Mouse (Mus musculus) heart, postnatal 0 days (tissue): ENCODE data around the gene Tnfsfm13. TPM values are rescaled to one million over a fixed set of nuclear protein-coding genes. Genes with fewer than 3 reads are reported as not detected.

Experiments
- ATAC-seq: fragments of 200-750 bp; cut with Nextera tagmentation; 2 replicates; pipeline ENCODE4 v1.8.0; 2017; ENCODE audit warnings: low read depth, moderate number of reproducible peaks, moderate library complexity; ENCODE audit not compliant: insufficient read depth
- DNase-seq: peaks from one replicate; pipeline ENCODE4 v3.0.0-alpha.2; 2016; ENCODE audit warnings: low spot score
- H3K27ac ChIP-seq: fragments of 300-500 bp; sonication (generic); 2 replicates; pipeline ENCODE4 v1.5.1; 2014; ENCODE audit warnings: low read depth, mild to moderate bottlenecking
- H3K27me3 ChIP-seq: fragments of 300-500 bp; sonication (generic); 2 replicates; pipeline ENCODE4 v1.6.1; 2014; ENCODE audit warnings: low read length, mixed read lengths; ENCODE audit not compliant: control insufficient read depth, insufficient read depth
- H3K36me3 ChIP-seq: fragments of 300-500 bp; sonication (generic); replicated peaks from 2 replicates; pipeline ENCODE4 v1.6.1; 2014; ENCODE audit warnings: low read length, mixed read lengths; ENCODE audit not compliant: control insufficient read depth, insufficient read depth
- H3K4me1 ChIP-seq: fragments of 300-500 bp; sonication (generic); 2 replicates; pipeline ENCODE4 v1.6.1; 2014; ENCODE audit warnings: antibody characterized with exemption; ENCODE audit not compliant: control insufficient read depth, insufficient read depth
- H3K4me2 ChIP-seq: fragments of 300-500 bp; sonication (generic); 2 replicates; pipeline ENCODE4 v1.6.1; 2014; ENCODE audit warnings: low read depth, mild to moderate bottlenecking, low read length, moderate library complexity
- H3K4me3 ChIP-seq: fragments of 300-500 bp; sonication (generic); 2 replicates; pipeline ENCODE4 v1.5.1; 2014; ENCODE audit warnings: low read depth, low read length
- H3K9ac ChIP-seq: fragments of 300-500 bp; sonication (generic); replicated peaks from 2 replicates; pipeline ENCODE4 v1.6.1; 2014; ENCODE audit warnings: low read depth, low read length, mixed read lengths
- H3K9me3 ChIP-seq: fragments of 300-500 bp; sonication (generic); replicated peaks from 2 replicates; pipeline ENCODE4 v1.6.1; 2016; ENCODE audit warnings: low read length; ENCODE audit not compliant: control insufficient read depth
- CTCF ChIP-seq: IDR thresholded peaks from 2 replicates; pipeline ENCODE4 v1.5.1; 2016; ENCODE audit warnings: antibody characterized with exemption, control low read depth, low read depth
- EP300 ChIP-seq: IDR thresholded peaks from 2 replicates; pipeline ENCODE4 v1.6.1; 2016; ENCODE audit warnings: antibody characterized with exemption, low read depth
- WGBS: fragments of 180-500 bp; shearing (Covaris S2); extraction: QIAGEN DNeasy Blood & Tissue Kit; methylation state at CpG from one replicate; pipeline ENCODE4 v1.1.7; 2014; 5-methylcytosine and 5-hydroxymethylcytosine counted together
- polyA plus RNA-seq: library from polyadenylated mRNA; unstranded; fragments of >200 nt; fragmentation: Nextera tagmentation; extraction: Ambion mirVana; gene quantifications from 2 replicates; pipeline ENCODE4 v1.2.1, GENCODE M21; 2015
- total RNA-seq: library from RNA; depleted of rRNA; stranded (reverse); fragments of >200 nt; gene quantifications from 2 replicates; pipeline ENCODE4 v1.2.3, GENCODE M21; 2014; ENCODE audit warnings: low replicate concordance

The Tnfsfm13 gene
- total and polyA plus RNA-seq, 2 experiments from 2014 or later, result 0.65 to 2.8 TPM

DNA sequence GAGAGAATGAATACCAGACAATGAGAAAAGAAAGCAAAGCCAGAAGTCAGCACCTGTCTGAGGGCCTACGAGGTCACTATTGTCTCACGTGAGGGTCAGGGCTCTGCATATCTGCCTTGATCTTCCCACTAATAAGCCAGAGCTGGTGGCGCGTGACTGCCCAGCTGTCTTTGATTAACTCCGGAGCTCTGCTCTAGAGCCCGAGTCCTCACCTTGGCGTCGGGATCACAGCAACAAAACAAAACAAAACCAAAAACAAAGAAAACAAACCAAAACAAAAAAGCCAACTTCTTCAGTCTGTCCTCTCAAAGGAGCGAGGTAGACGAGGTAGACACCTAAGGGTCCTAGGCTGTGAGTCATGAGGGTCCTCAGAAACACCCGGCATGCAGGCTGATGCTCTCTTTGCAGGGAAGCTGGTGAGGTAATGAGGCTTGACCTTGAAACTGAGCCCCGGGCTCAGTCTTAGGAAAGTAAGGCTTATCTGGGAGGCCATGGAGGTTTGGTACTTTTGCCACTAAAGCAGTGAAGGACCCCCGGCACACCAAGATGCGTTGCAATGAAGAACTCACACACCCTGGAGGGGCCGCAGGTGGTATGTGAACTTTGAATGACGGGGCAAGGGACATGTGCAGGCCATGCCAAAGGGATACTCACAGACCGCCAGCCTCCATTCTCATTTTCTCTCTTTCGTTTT is 18.9 kb upstream of the Tnfsfm13 start:
- TF ChIP-seq CTCF (no peak), EP300 (no peak)
- ATAC-seq (no peak), DNase-seq (no peak)
- Histone ChIP-seq H3K27me3 (no peaks in the 10 kb centered on the region), H3K4me2 (no peak overlapping the region), H3K9me3 (no peaks in the 10 kb centered on the region), H3K36me3 (no peaks in the 10 kb centered on the region), H3K9ac (no peak overlapping the region), H3K4me1 (no peaks in the 10 kb centered on the region), H3K4me3 (no peak overlapping the region), H3K27ac (no peak overlapping the region)
- 63% methylated on average over 18 of the region's 18 CpGs for WGBS

DNA sequence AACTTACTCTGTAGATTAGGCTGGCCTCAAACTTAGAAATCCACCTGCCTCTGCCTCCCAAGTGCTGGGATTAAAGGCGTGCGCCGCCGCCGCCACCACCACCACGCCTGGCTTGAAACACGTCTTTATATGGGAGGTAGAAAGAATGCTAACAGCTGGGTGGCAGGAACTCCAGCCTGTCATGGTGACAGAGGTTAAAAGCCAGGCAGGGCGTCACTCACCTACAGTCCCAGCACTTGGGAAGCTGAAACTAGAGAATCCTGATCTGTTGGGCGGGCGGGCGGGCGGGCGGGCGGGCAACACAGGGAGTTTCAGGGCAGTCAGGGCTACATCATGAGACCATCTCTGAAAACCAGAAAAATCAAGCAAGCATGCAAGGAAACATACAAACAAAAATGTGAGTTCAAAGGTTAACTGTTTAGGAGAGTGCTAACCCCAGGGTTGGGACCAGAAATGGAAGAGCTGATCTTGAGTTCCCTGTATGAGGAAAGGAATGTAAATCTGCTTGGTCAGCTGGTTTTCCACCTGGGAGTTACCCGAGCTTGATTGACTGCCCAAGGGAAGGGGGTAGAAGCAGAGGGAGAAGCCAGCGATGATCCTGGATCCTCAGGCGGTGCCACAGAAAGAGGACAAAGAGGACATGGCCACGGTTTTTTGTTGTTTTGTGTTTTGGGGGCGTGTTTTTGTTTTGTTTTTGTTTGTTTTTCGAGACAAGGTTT is 17.2 kb upstream of the Tnfsfm13 start:
- no peaks in the 10 kb centered on the region for H3K36me3 ChIP-seq
- H3K4me1 ChIP-seq, result no peaks in the 10 kb centered on the region
- no peak overlapping the region for H3K9ac ChIP-seq
- H3K4me2 ChIP-seq, result no peak overlapping the region
- H3K9me3 ChIP-seq, result no peaks in the 10 kb centered on the region
- 81% methylated on average over 20 of the region's 20 CpGs for WGBS
- no peaks in the 10 kb centered on the region for H3K27me3 ChIP-seq
- H3K27ac ChIP-seq, result no peak overlapping the region
- ATAC-seq, result no peak
- DNase-seq, result no peak
- no peak overlapping the region for H3K4me3 ChIP-seq
- TF ChIP-seq EP300, result no peak
- no peak for TF ChIP-seq CTCF

DNA sequence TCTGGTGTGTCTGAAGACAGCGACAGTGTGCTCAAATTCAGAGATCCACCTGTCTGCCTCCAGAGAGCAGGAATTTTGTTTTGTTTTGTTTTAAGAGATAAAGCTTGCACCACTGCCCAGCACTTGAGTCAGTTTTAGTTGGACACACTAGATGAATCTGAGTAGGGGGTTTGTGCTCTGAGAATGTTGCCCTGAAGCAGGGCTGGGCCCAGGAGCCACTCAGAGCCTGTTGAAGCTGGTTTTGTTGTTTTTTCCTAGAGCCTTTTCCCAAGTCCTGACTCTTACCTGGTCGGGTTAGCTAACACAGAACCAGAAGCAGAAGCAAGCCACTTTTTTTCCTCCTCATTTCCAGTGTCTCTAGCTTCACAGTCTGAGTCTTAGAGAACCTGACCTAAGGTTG is 15.2 kb upstream of the Tnfsfm13 start:
- H3K4me1 ChIP-seq, result peaks cover 11% of the 10 kb centered on the region; the same call in 1 of the 2 replicates
- no peaks in the 10 kb centered on the region for H3K9me3 ChIP-seq
- DNase-seq (no peak), ATAC-seq (no peak)
- 80% methylated on average over 2 of the region's 2 CpGs for WGBS
- H3K4me3 ChIP-seq, result no peak overlapping the region
- H3K27me3 ChIP-seq, result no peaks in the 10 kb centered on the region
- H3K4me2 ChIP-seq, result no peak overlapping the region
- no peak for TF ChIP-seq CTCF
- no peak for TF ChIP-seq EP300
- no peak overlapping the region for H3K27ac ChIP-seq
- no peaks in the 10 kb centered on the region for H3K36me3 ChIP-seq
- no peak overlapping the region for H3K9ac ChIP-seq

DNA sequence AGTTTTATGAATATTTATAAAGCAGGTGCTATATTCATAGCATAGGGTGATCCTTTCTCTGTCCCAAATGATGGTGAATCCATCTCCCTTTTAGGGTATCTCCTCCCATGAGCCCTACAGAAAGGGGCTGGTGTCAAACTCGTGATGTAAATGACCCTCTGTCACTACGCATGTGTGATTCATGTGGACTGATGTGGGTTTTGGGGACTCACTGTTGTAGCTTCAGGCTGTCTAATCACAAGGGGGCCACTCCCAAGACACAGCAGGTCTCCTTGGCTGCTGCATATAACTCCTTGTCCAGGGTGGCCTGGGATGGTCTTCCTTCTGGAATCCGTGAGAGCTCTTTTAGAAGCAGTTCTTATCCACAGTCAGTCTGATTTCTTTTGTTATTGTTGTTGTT is 14.6 kb upstream of the Tnfsfm13 start:
- DNase-seq (no peak), ATAC-seq (no peak)
- TF ChIP-seq CTCF (no peak), EP300 (no peak)
- no peak overlapping the region for H3K27ac ChIP-seq
- H3K27me3 ChIP-seq, result no peaks in the 10 kb centered on the region
- no peak overlapping the region for H3K4me2 ChIP-seq
- H3K9ac ChIP-seq, result no peak overlapping the region
- 73% methylated on average over 3 of the region's 3 CpGs for WGBS
- no peak overlapping the region for H3K4me3 ChIP-seq
- H3K4me1 ChIP-seq, result peaks cover 11% of the 10 kb centered on the region; the same call in 1 of the 2 replicates
- H3K9me3 ChIP-seq, result no peaks in the 10 kb centered on the region
- H3K36me3 ChIP-seq, result no peaks in the 10 kb centered on the region

DNA sequence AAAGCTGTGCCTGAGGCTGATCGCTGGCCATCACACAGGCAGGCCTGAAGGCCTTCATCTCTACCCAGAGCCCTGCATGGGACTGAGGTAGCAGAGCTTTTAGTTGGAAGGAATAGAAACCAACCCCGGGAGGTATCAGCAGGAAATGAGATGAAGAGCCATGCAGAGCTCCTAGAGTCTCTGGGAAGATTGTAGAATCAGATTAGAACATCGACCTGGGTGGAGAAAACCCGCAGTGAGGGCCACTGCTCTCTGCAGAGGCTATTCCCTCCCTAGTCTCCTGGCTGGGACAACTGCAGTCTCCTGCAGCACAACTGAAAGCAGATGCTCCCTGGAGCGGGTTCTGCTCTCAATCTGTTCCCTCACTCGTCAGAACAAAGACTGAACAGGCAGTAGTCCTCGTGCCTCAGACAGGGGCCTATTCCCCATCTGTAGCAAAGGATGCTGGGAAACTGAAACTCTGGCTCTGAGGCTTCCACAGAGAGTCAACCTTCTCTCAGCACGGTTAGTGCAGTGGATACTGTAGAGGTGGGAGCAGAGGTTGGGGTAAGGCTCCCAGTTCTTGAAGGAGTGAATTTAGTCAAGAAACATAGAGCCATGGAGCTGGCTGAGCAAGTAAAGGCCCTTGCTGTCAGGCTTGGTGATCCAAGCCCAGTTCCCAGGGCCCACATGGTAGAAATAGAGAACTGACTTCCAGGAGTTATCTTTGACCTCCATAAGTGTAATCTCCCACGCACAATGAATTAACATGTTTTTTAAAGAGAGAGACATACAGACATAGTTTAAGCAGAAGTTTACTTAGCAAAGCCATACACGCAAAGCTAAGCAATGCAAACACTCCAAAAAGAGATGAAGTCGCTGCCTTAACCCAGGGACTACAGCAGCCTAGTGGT is 13.9 kb upstream of the Tnfsfm13 start:
- DNase-seq (no peak), ATAC-seq (no peak)
- TF ChIP-seq EP300, result no peak
- H3K9me3 ChIP-seq, result no peaks in the 10 kb centered on the region
- no peaks in the 10 kb centered on the region for H3K27me3 ChIP-seq
- no peak overlapping the region for H3K4me3 ChIP-seq
- WGBS, result 40% methylated on average over 11 of the region's 11 CpGs
- no peak overlapping the region for H3K27ac ChIP-seq
- H3K36me3 ChIP-seq, result no peaks in the 10 kb centered on the region
- H3K4me2 ChIP-seq, result no peak overlapping the region
- peaks cover 11% of the 10 kb centered on the region; the same call in 1 of the 2 replicates for H3K4me1 ChIP-seq
- H3K9ac ChIP-seq, result no peak overlapping the region
